Mouse (Mus musculus) testis, adult 2 months (tissue): ENCODE results near the gene Ttbk2. TPM values are rescaled to one million over a fixed set of nuclear protein-coding genes. Genes with fewer than 3 reads are reported as not detected.

Experiments used
- H3K27ac ChIP-seq: fragments of 200-500 bp; 2 replicates; pipeline ENCODE4 v1.5.1; 2012; ENCODE audit warnings: low read depth, low read length; ENCODE audit not compliant: control insufficient read depth, insufficient read depth
- H3K27me3 ChIP-seq: fragments of 200-500 bp; 2 replicates; pipeline ENCODE4 v1.6.1; 2012; ENCODE audit warnings: mild to moderate bottlenecking, low read length, moderate library complexity; ENCODE audit not compliant: control insufficient read depth, insufficient read depth
- H3K36me3 ChIP-seq: fragments of 200-500 bp; 2 replicates; pipeline ENCODE4 v1.6.1; 2012; ENCODE audit warnings: mild to moderate bottlenecking, low read length; ENCODE audit not compliant: control insufficient read depth, insufficient read depth
- H3K4me1 ChIP-seq: fragments of 200-500 bp; 2 replicates; pipeline ENCODE4 v1.6.1; 2012; ENCODE audit warnings: low read length; ENCODE audit not compliant: control insufficient read depth, insufficient read depth
- H3K4me3 ChIP-seq: fragments of 200-500 bp; 2 replicates; pipeline ENCODE4 v1.5.1; 2012; ENCODE audit warnings: low read depth, mild to moderate bottlenecking, low read length, moderate library complexity, mixed read lengths; ENCODE audit not compliant: control insufficient read depth
- CTCF ChIP-seq: fragments of 200-500 bp; IDR thresholded peaks from 2 replicates; pipeline ENCODE4 v1.5.1; 2012; ENCODE audit warnings: low read depth, mild to moderate bottlenecking, inconsistent platforms, low read length, moderate library complexity; ENCODE audit not compliant: control insufficient read depth, insufficient read depth, insufficient replicate concordance
- POLR2A ChIP-seq: fragments of 200-500 bp; IDR thresholded peaks from 2 replicates; pipeline ENCODE4 v1.6.1; 2012; ENCODE audit warnings: low read depth, mild to moderate bottlenecking, inconsistent platforms, low read length, moderate library complexity; ENCODE audit not compliant: control insufficient read depth
- polyA plus RNA-seq: library from polyadenylated mRNA; depleted of rRNA; stranded (reverse); fragments of >200 nt; gene quantifications from 2 replicates; pipeline ENCODE4 v1.2.3, GENCODE M21; 2012

Gene Ttbk2
- polyA plus RNA-seq, 1 experiment = 82.3 TPM

- no peaks in the 10 kb centered on the region for H3K27me3 ChIP-seq
- H3K4me3 ChIP-seq = no peak overlapping the region
- no peak overlapping the region for H3K27ac ChIP-seq
- TF ChIP-seq POLR2A (no peak), CTCF (no peak)
- H3K36me3 ChIP-seq = no peaks in the 10 kb centered on the region
- no peaks in the 10 kb centered on the region for H3K4me1 ChIP-seq
Observed at GRCm38 (mm10) chr2:120843990-120844389, 6.4 kb downstream of the Ttbk2 start.

- Histone ChIP-seq H3K4me1 (no peaks in the 10 kb centered on the region), H3K27ac (no peak overlapping the region), H3K36me3 (no peaks in the 10 kb centered on the region), H3K4me3 (no peak overlapping the region), H3K27me3 (no peaks in the 10 kb centered on the region)
- no peak for TF ChIP-seq POLR2A
- TF ChIP-seq CTCF = no peak
Observed at GRCm38 (mm10) chr2:120841211-120841610, 9.2 kb downstream of the Ttbk2 start.

- H3K27me3 ChIP-seq = no peaks in the 10 kb centered on the region
- H3K36me3 ChIP-seq = no peaks in the 10 kb centered on the region
- no peaks in the 10 kb centered on the region for H3K4me1 ChIP-seq
- no peak overlapping the region for H3K4me3 ChIP-seq
- no peak overlapping the region for H3K27ac ChIP-seq
- no peak for TF ChIP-seq POLR2A
- TF ChIP-seq CTCF = no peak
Observed at GRCm38 (mm10) chr2:120835167-120835566, 15.2 kb downstream of the Ttbk2 start.

GRCm38 (mm10) chr2:120826936-120827638 lies 23.3 kb downstream of the Ttbk2 start:
- Histone ChIP-seq H3K27ac (no peak overlapping the region), H3K4me3 (no peak overlapping the region), H3K27me3 (no peaks in the 10 kb centered on the region), H3K36me3 (no peaks in the 10 kb centered on the region; the same call in 1 of the 2 replicates), H3K4me1 (no peaks in the 10 kb centered on the region)
- TF ChIP-seq POLR2A = no peak
- no peak for TF ChIP-seq CTCF

- H3K4me3 ChIP-seq = no peak overlapping the region
- H3K4me1 ChIP-seq = no peaks in the 10 kb centered on the region
- no peak for TF ChIP-seq POLR2A
- no peak for TF ChIP-seq CTCF
- H3K27me3 ChIP-seq = no peaks in the 10 kb centered on the region
- no peaks in the 10 kb centered on the region for H3K36me3 ChIP-seq
- no peak overlapping the region for H3K27ac ChIP-seq
Observed at GRCm38 (mm10) chr2:120770265-120770935, 80.0 kb downstream of the Ttbk2 start.

- H3K4me1 ChIP-seq = no peaks in the 10 kb centered on the region
- H3K27ac ChIP-seq = no peak overlapping the region
- TF ChIP-seq POLR2A (no peak), CTCF (no peak)
- no peak overlapping the region for H3K4me3 ChIP-seq
- H3K36me3 ChIP-seq = peaks cover 3% of the 10 kb centered on the region; the same call in 1 of the 2 replicates
- no peaks in the 10 kb centered on the region for H3K27me3 ChIP-seq
Observed at GRCm38 (mm10) chr2:120761922-120762321, 88.5 kb downstream of the Ttbk2 start.

GRCm38 (mm10) chr2:120748041-120748440 lies 102.4 kb downstream of the Ttbk2 start:
- H3K4me3 ChIP-seq = no peak overlapping the region
- no peak for TF ChIP-seq CTCF
- TF ChIP-seq POLR2A = no peak
- no peaks in the 10 kb centered on the region for H3K4me1 ChIP-seq
- H3K27ac ChIP-seq = no peak overlapping the region
- H3K36me3 ChIP-seq = peaks cover 2% of the 10 kb centered on the region
- no peaks in the 10 kb centered on the region for H3K27me3 ChIP-seq
